Mouse (Mus musculus) heart, embryonic 16.5 days (tissue): ENCODE results near the gene Spryd3. TPM values are rescaled to one million over a fixed set of nuclear protein-coding genes. Genes with fewer than 3 reads are reported as not detected.

Experiments
- ATAC-seq: fragments of 200-750 bp; cut with Nextera tagmentation; replicated peaks from 2 replicates; pipeline ENCODE4 v1.8.0; 2017; ENCODE audit warnings: moderate number of reproducible peaks; ENCODE audit not compliant: insufficient read depth, low FRiP score; ENCODE audit errors: extremely low read depth
- H3K27ac ChIP-seq: fragments of 300-500 bp; sonication (generic); 2 replicates; pipeline ENCODE4 v1.5.1; 2014; ENCODE audit warnings: mild to moderate bottlenecking, low read length, control low read depth, moderate library complexity
- H3K27me3 ChIP-seq: fragments of 300-500 bp; sonication (generic); 2 replicates; pipeline ENCODE4 v1.6.1; 2014; ENCODE audit warnings: low read length, mixed read lengths; ENCODE audit not compliant: control insufficient read depth, insufficient read depth
- H3K36me3 ChIP-seq: fragments of 300-500 bp; sonication (generic); 2 replicates; pipeline ENCODE4 v1.6.1; 2014; ENCODE audit not compliant: control insufficient read depth, insufficient read depth
- H3K4me1 ChIP-seq: fragments of 300-500 bp; sonication (generic); 2 replicates; pipeline ENCODE4 v1.6.1; 2014; ENCODE audit warnings: low read length, mixed read lengths; ENCODE audit not compliant: control insufficient read depth, insufficient read depth
- H3K4me2 ChIP-seq: fragments of 300-500 bp; sonication (generic); 2 replicates; pipeline ENCODE4 v1.6.1; 2014; ENCODE audit warnings: low read depth, mild to moderate bottlenecking, control low read depth, low read length
- H3K4me3 ChIP-seq: fragments of 300-500 bp; sonication (generic); 2 replicates; pipeline ENCODE4 v1.5.1; 2014; ENCODE audit warnings: mild to moderate bottlenecking, control low read depth, low read length
- H3K9ac ChIP-seq: fragments of 300-500 bp; sonication (generic); 2 replicates; pipeline ENCODE4 v1.6.1; 2014; ENCODE audit warnings: low read length, control low read depth
- H3K9me3 ChIP-seq: fragments of 300-500 bp; sonication (generic); replicated peaks from 2 replicates; pipeline ENCODE4 v1.6.1; 2016; ENCODE audit warnings: low read length; ENCODE audit not compliant: control insufficient read depth
- WGBS: fragments of 180-500 bp; shearing (Covaris S2); extraction: QIAGEN DNeasy Blood & Tissue Kit; methylation state at CpG from one replicate; pipeline ENCODE4 v1.1.7; 2014; 5-methylcytosine and 5-hydroxymethylcytosine counted together
- polyA plus RNA-seq: library from polyadenylated mRNA; unstranded; fragments of >200 nt; fragmentation: Nextera tagmentation; extraction: Ambion mirVana; gene quantifications from 2 replicates; pipeline ENCODE4 v1.2.1, GENCODE M21; 2015

Spryd3 gene
- polyA plus RNA-seq, 1 experiment from 2014 or later = 19.8 TPM

GRCm38 (mm10) chr15:102100161-102100981 lies 35.7 kb downstream of the Spryd3 start, which contains the start of gene Tns2:
Gene Tns2, plus strand, starts transcription at chr15:102100413.
- WGBS = under 1% methylated on average over 47 of the region's 82 CpGs
- H3K27me3 ChIP-seq = no peaks in the 10 kb centered on the region
- peaks cover 11% of the 10 kb centered on the region for H3K36me3 ChIP-seq
- peak within 1 kb of the TSS; percentile 73 for H3K4me3 ChIP-seq
- H3K4me1 ChIP-seq = peaks cover 65% of the 10 kb centered on the region
- H3K4me2 ChIP-seq = peak within 1 kb of the TSS; percentile 97
- no peaks in the 10 kb centered on the region for H3K9me3 ChIP-seq
- peak; percentile 53 for ATAC-seq
- H3K9ac ChIP-seq = peak within 1 kb of the TSS; percentile 88
- peak within 1 kb of the TSS; percentile 98 for H3K27ac ChIP-seq

GRCm38 (mm10) chr15:102099771-102100160 lies 36.3 kb downstream of the Spryd3 start:
- peak overlapping the region; percentile 98 for H3K27ac ChIP-seq
- H3K27me3 ChIP-seq = no peaks in the 10 kb centered on the region
- H3K4me2 ChIP-seq = peak overlapping the region; percentile 97
- H3K4me3 ChIP-seq = peak overlapping the region; percentile 73
- H3K36me3 ChIP-seq = peaks cover 16% of the 10 kb centered on the region
- H3K4me1 ChIP-seq = peaks cover 59% of the 10 kb centered on the region
- 21% methylated on average over 8 of the region's 8 CpGs for WGBS
- no peaks in the 10 kb centered on the region for H3K9me3 ChIP-seq
- no peak for ATAC-seq
- peak overlapping the region; percentile 88 for H3K9ac ChIP-seq

GRCm38 (mm10) chr15:102099260-102099659 lies 36.8 kb downstream of the Spryd3 start:
- Histone ChIP-seq H3K4me3 (peak overlapping the region; percentile 73), H3K4me1 (peaks cover 54% of the 10 kb centered on the region)

GRCm38 (mm10) chr15:102097991-102098555 lies 38.0 kb downstream of the Spryd3 start:
- WGBS = 47% methylated on average over 5 of the region's 5 CpGs
- peaks cover 42% of the 10 kb centered on the region for H3K4me1 ChIP-seq
- H3K27ac ChIP-seq = peak overlapping the region; percentile 14; the same call in 1 of the 2 replicates
- peaks cover 33% of the 10 kb centered on the region for H3K36me3 ChIP-seq
- no peak overlapping the region for H3K4me2 ChIP-seq
- no peak for ATAC-seq
- no peak overlapping the region for H3K4me3 ChIP-seq
- no peak overlapping the region for H3K9ac ChIP-seq
- H3K27me3 ChIP-seq = no peaks in the 10 kb centered on the region
- no peaks in the 10 kb centered on the region for H3K9me3 ChIP-seq

More at GRCm38 (mm10) chr15:102099260-102099659, 36.8 kb downstream of the Spryd3 start:
- ATAC-seq = no peak
- Histone ChIP-seq H3K27ac (peak overlapping the region; percentile 98), H3K36me3 (peaks cover 21% of the 10 kb centered on the region), H3K4me2 (peak overlapping the region; percentile 97), H3K9ac (peak overlapping the region; percentile 88; the same call in 1 of the 2 replicates), H3K9me3 (no peaks in the 10 kb centered on the region), H3K27me3 (no peaks in the 10 kb centered on the region)
- 43% methylated on average over 5 of the region's 5 CpGs for WGBS

- no peaks in the 10 kb centered on the region for H3K9me3 ChIP-seq
- WGBS = 61% methylated on average over 8 of the region's 8 CpGs
- H3K4me2 ChIP-seq = no peak overlapping the region
- H3K27me3 ChIP-seq = no peaks in the 10 kb centered on the region
- H3K27ac ChIP-seq = peak overlapping the region; percentile 0; the same call in 1 of the 2 replicates
- H3K4me1 ChIP-seq = peaks cover 34% of the 10 kb centered on the region
- peaks cover 40% of the 10 kb centered on the region for H3K36me3 ChIP-seq
- H3K4me3 ChIP-seq = no peak overlapping the region
- H3K9ac ChIP-seq = no peak overlapping the region
- no peak for ATAC-seq
Observed at GRCm38 (mm10) chr15:102097147-102097915, 38.7 kb downstream of the Spryd3 start.

GRCm38 (mm10) chr15:102094988-102095387 lies 41.0 kb downstream of the Spryd3 start:
- Histone ChIP-seq H3K27ac (no peak overlapping the region), H3K9me3 (no peaks in the 10 kb centered on the region), H3K36me3 (peaks cover 64% of the 10 kb centered on the region), H3K4me1 (peaks cover 15% of the 10 kb centered on the region), H3K4me2 (no peak overlapping the region), H3K9ac (no peak overlapping the region), H3K4me3 (no peak overlapping the region), H3K27me3 (no peaks in the 10 kb centered on the region)
- ATAC-seq = no peak
- WGBS = 81% methylated on average over 16 of the region's 16 CpGs

DNA sequence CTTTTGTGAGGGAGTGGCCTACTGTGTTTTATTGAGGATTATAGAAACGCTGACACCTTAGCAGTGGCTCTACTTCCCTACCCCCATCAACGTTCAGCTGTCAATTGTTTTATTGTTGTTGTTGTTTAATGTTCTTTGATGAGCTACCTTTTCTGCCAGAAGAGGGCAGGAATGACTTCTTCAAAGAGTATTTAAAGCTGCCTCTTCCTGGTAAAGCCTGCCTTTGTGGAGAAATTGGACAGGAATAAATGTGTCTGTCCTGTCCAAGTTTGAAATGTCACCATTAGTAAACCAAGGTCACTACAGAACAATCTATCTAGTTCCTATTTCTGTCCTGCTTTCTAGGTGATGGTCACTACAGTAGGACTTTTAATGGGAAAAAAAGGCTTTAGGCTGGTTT lies 41.9 kb downstream of the Spryd3 start:
- H3K36me3 ChIP-seq = peaks cover 71% of the 10 kb centered on the region
- no peaks in the 10 kb centered on the region for H3K9me3 ChIP-seq
- no peak overlapping the region for H3K27ac ChIP-seq
- H3K9ac ChIP-seq = no peak overlapping the region
- no peaks in the 10 kb centered on the region for H3K27me3 ChIP-seq
- WGBS = 61% methylated on average over 2 of the region's 2 CpGs
- no peak overlapping the region for H3K4me2 ChIP-seq
- H3K4me1 ChIP-seq = peaks cover 7% of the 10 kb centered on the region
- ATAC-seq = no peak
- H3K4me3 ChIP-seq = no peak overlapping the region

- no peaks in the 10 kb centered on the region for H3K9me3 ChIP-seq
- WGBS = 91% methylated on average over 4 of the region's 4 CpGs
- no peak for ATAC-seq
Observed at GRCm38 (mm10) chr15:102092222-102092621, 43.8 kb downstream of the Spryd3 start.

More at GRCm38 (mm10) chr15:102092222-102092621, 43.8 kb downstream of the Spryd3 start:
- Histone ChIP-seq H3K27ac (no peak overlapping the region), H3K4me3 (no peak overlapping the region), H3K9ac (no peak overlapping the region), H3K4me2 (no peak overlapping the region), H3K36me3 (peaks cover 87% of the 10 kb centered on the region), H3K4me1 (no peaks in the 10 kb centered on the region), H3K27me3 (no peaks in the 10 kb centered on the region)
